Mouse (Mus musculus) large intestine, adult 2 months (tissue): ENCODE results near the gene Aip. TPM values are rescaled to one million over a fixed set of nuclear protein-coding genes. Genes with fewer than 3 reads are reported as not detected.

ENCODE experiments used
- DNase-seq: peaks from one replicate; pipeline ENCODE4 v3.0.0-alpha.2; 2012; ENCODE audit warnings: low read depth, low spot score
- WGBS: fragments of 180-500 bp; shearing (Covaris S2); methylation state at CpG from one replicate; pipeline ENCODE4 v1.1.7; 2018; 5-methylcytosine and 5-hydroxymethylcytosine counted together
- polyA plus RNA-seq: library from polyadenylated mRNA; depleted of rRNA; stranded (reverse); fragments of >200 nt; gene quantifications from 2 replicates; pipeline ENCODE4 v1.2.3, GENCODE M21; 2012; rRNA removed

Gene Aip
- 62.8 and 63.6 TPM in 2 replicates for polyA plus RNA-seq

- under 1% methylated on average over 64 of the region's 64 CpGs for WGBS
- peak; percentile 93 for DNase-seq
These were observed at the start of gene Aip for GRCm38 (mm10) chr19:4125741-4126696. Gene Aip (minus strand): TSS chr19:4125858.

GRCm38 (mm10) chr19:4172925-4173324 lies 47.3 kb upstream of the Aip start:
- no peak for DNase-seq
- 81% methylated on average over 11 of the region's 11 CpGs for WGBS

GRCm38 (mm10) chr19:4171393-4172290 lies 46.0 kb upstream of the Aip start:
- no peak for DNase-seq
- 72% methylated on average over 13 of the region's 13 CpGs for WGBS

- 93% methylated on average over 10 of the region's 10 CpGs for WGBS
These were observed 45.2 kb upstream of the Aip start for GRCm38 (mm10) chr19:4170723-4171392.

GRCm38 (mm10) chr19:4169810-4170209 lies 44.2 kb upstream of the Aip start:
- no peak for DNase-seq
- whole genome bisulfite sequencing, result 4% methylated on average over 27 of the region's 27 CpGs

More at GRCm38 (mm10) chr19:4170723-4171392, 45.2 kb upstream of the Aip start:
- DNase-seq, result no peak

GRCm38 (mm10) chr19:4169378-4169784 lies 43.7 kb upstream of the Aip start:
- WGBS, result under 1% methylated on average over 43 of the region's 43 CpGs

GRCm38 (mm10) chr19:4166678-4167476 lies 41.2 kb upstream of the Aip start:
- 62% methylated on average over 9 of the region's 9 CpGs for WGBS
- DNase-seq, result no peak

More at GRCm38 (mm10) chr19:4169378-4169784, 43.7 kb upstream of the Aip start:
- DNase-seq, result peak; percentile 78

- WGBS, result 91% methylated on average over 2 of the region's 2 CpGs
- no peak for DNase-seq
These were observed 39.1 kb upstream of the Aip start for GRCm38 (mm10) chr19:4164721-4165120.

- DNase-seq, result no peak
- 70% methylated on average over 3 of the region's 3 CpGs for WGBS
These were observed 38.4 kb upstream of the Aip start for GRCm38 (mm10) chr19:4164100-4164499.

GRCm38 (mm10) chr19:4163543-4163887 lies 37.9 kb upstream of the Aip start:
- DNase-seq, result no peak
- 28% methylated on average over 4 of the region's 4 CpGs for WGBS

- 7% methylated on average over 42 of the region's 42 CpGs for WGBS
- DNase-seq, result peak; percentile 85
These were observed 37.2 kb upstream of the Aip start, which contains the start of gene Rps6kb2 for GRCm38 (mm10) chr19:4162646-4163542. Gene Rps6kb2 (minus strand): TSS chr19:4163354.

- no peak for DNase-seq
- 96% methylated on average over 8 of the region's 8 CpGs for WGBS
These were observed 33.4 kb upstream of the Aip start for GRCm38 (mm10) chr19:4159049-4159448.

GRCm38 (mm10) chr19:4156771-4157170 lies 31.1 kb upstream of the Aip start:
- no peak for DNase-seq
- 88% methylated on average over 12 of the region's 12 CpGs for WGBS

GRCm38 (mm10) chr19:4156073-4156579 lies 30.5 kb upstream of the Aip start:
- no peak for DNase-seq
- WGBS, result 75% methylated on average over 20 of the region's 20 CpGs

GRCm38 (mm10) chr19:4155223-4156072 lies 29.8 kb upstream of the Aip start:
- WGBS, result 73% methylated on average over 6 of the region's 6 CpGs
- no peak for DNase-seq

- DNase-seq, result no peak
- WGBS, result 72% methylated on average over 13 of the region's 13 CpGs
These were observed 29.0 kb upstream of the Aip start for GRCm38 (mm10) chr19:4154437-4155222.
